Mouse (Mus musculus): ENCODE measurements around the gene Ffar2.

Gene Ffar2

GRCm38 (mm10) chr7:30769236-30769635, 54.3 kb downstream of the Ffar2 start:
- no peak for DNase-seq (ENCODE audit: low spot score)

Data from ovary, postnatal 14 days (tissue).